Mouse (Mus musculus) spleen, postnatal 4 days (tissue): ENCODE results near the gene Ntng2.

Source experiments
- DNase-seq, 2 experiments: peaks; one replicate each; pipeline ENCODE4 v3.0.0; 2022; ENCODE audit warnings: low spot score in 2 of 2

The Ntng2 gene

DNA sequence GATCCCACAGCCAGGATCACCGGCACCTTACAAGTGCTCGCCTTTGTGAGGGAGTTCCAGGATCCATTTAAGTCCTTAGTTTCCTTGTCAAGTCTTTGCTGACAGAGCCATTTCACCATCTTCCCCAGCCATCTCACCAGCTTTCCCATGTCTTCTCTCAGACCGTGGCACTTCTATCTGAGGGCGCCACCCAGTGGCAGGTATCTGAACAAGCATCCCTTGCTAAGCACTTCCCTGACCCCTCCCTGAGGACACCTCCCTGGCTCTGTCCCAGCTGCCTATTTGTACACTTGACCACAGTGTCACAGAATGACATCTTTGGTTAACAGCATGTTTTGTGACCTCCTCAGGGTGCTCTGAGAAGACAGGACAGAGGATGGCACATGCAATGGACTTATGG, 15.2 kb downstream of the Ntng2 start:
- DNase-seq = peak; percentile 39 to 74

DNA sequence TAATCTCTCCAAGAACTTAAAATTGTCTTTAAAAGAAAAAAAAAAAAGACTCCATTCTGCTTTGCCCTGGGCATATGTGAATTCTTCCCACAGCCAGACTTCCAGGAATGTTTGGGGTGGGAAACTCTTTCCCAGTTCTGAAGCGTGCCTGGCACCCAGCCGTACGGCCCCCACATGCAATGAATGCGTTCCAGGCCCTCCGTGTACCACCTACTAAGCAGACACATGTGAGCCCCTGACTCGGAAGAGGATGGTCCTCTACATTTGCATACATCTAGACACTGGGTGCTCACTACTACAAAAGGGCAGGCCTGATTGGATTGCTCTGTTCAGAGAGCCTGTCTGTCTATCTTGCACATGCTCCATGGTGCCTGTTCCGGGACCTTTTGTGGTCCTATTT, 17.0 kb downstream of the Ntng2 start:
- no peak for DNase-seq

DNA sequence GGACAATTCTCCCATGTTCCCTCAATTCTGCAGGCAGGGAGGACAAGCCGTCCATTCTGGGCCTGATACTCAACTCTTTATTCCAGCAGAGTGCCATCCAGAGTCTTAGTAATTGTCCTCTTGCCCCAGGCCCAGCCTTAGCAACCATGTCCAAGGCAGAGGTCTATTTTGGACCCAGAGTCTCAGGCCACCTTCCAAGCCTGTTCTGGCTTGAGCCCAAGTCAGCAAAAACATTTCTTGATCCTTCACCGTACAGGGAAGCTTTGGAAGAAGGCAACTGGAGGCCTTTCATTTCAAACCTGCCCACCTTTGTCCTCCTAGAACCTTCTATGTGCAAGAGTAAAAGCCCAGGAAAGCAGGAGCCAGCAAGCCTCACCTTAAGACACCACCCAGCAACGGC, 17.8 kb downstream of the Ntng2 start:
- no peak for DNase-seq

DNA sequence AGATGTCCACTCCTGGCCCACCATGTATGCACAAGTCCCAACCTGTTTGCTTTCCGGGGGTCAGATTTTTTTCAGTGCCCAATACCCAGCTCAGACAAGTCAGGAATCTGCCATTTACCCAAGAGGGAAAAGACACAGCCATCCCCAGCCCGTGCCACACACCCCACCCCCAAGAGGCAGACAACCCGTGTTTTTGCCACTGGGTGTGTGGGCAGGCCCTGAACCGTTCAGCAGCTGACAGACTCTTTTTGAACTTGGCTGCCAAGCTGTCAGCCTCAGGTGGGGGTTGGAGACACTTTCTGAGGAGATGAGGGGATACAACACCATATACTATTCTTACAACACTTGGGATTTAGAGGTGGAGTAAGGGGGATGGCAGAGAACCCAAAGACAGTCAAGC, 18.8 kb downstream of the Ntng2 start:
- DNase-seq = no peak

DNA sequence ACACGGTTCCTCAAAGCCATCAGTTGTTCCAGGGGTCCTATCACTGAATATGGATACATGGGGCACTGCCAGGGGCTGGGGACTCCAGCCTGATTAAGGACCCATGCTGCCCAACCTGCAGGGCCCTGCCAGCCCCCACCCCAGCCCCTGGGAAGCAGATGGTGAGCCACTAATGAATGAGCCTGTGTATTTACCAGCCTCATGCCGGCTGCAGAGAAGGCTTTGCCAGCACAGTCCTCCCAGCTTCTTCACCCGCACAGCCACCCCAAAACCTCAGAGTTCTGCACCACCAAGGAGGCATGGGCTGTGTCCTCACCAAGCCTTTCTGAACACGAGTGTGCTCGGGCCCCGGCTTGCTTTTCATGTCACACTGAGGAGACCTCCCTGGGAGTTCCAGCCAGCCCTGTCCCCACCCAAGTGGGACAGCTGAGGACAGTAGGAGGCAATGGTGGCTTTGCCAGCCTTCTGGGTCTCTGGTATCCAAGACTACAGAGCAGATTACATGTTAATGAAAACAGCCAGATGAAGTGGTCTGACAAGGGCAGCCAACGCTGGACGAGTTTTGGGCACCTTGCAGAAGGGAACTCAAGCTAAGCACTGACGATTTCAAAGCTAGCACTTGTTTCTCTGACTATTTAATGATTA, 22.5 kb downstream of the Ntng2 start:
- no peak for DNase-seq

DNA sequence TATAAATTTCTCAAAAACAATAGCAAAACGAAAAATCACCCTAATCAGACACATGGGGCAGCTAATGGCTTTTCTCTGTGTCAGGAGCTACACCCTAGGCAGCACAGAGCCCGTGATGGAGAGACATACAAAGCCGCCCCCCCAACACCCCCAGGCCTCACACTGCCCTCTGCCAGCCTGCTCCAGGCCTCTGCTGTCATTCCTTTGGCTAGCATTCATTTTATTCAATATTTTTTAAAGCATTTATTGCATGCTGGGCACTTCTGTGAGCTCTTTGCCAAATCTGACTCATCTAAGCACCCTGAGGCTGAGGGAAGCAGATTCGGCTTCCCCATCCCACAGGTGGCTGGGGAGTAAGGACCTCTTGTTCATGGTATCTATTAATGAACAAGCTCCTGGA, 26.1 kb downstream of the Ntng2 start:
- no peak for DNase-seq

DNA sequence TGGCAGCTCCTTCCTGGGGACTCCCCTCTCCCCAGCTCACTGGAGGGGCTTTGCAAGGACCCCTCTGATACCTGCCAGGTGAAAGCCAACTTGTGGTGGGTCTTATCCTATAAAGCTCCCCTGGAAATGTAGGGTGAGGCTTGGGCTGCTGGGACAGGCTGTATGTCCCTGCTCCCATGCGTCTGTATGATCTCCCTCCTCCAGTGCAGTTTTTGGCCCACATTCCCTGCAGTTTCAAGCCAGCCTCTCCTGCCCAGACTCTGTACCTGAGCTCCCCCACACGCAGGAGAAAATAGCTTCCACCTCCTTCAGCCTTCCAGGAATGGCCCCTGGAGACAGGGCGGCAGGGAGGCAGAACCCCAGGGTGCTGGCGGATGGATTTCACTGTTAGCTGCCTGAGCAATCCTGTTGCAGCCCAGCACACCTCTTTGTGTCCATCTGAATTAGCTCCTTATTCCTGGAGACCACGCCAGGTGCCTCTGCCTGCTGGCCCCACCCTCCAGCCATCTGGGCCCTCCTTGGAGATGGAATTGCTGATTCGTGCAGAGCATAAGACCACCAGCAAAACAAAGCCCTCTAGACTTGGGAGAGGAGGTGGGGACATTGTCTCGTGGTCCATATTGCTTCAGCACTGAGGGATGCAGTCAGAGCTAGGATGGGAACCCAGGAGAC, 29.1 kb downstream of the Ntng2 start:
- DNase-seq = no peak

DNA sequence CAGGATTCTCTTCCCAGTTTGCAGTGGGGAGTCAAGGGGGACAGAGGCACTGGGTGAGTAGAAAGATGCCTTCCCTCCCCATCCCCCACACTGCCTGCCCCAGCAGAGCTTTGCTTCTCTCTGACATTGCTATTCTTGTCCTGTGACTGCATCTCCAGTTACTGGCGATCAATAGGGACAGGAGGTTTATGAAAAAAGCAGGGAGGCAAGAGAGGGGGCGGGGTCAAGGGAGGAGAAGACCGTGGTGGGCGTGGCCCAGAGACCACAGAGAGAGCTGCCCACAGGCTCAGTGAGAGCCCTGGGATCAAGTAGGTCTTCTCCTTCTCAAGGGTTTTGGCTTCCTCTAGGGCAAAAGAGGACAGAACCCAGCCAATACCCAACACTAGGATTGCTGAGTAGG, 30.5 kb downstream of the Ntng2 start:
- no peak for DNase-seq

DNA sequence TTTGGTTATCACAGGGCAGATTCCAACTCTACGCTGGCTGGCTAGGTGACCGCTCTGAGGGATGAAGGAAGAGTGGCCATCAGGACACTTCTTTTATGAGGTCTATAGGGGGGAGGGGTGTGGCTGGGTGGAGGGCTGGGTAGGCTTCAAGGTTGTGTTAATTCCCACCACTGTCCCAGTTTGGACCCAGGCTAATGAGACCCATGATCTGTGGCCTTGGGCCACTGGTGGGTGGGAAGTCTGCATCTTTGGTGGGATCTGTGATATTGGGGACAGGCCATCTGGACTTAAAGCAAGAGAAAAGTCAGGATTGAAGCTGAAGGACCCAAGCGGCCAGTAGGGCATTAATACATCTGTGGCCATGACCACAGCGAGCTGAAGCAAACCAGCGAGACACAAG, 34.0 kb downstream of the Ntng2 start:
- no peak for DNase-seq

DNA sequence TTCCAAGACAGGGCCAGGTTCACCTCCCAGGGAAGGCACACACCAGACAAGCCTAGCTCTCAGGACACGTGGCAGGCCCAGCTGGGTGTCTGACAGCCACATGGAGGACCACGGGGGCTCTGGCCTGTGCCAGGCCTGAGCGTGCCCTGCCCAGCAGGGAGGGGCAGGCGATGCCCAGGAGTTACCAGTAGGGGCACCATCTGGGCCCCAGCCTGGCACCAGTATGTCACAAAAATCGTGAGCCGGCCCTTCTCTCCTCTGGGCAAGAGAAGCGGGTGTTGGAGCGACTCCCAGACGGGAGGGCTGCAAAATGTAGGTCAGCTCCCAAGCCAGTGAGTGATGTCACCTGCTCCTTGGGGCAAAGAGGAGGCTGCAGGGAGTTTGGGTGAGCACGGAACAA, 34.9 kb downstream of the Ntng2 start:
- no peak for DNase-seq

DNA sequence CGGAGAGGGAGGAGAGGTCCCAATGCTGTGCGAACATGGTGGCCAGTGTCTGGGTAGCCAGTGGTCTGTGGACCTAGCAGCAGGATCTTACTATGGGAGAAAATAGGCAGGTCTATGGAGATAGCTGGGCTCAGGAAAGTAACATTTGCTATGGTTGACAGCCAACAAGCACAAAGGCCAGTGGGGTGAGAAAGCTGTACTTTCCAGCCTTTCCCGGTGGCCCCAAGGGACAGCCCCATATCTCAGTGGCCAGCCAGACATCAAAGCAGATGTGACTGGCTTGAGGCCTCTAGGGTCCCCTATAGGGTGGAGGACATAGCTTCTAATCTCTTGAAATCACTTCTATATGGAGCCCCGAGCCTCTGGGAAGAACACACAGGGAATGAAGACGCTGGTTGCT, 35.8 kb downstream of the Ntng2 start:
- no peak for DNase-seq

DNA sequence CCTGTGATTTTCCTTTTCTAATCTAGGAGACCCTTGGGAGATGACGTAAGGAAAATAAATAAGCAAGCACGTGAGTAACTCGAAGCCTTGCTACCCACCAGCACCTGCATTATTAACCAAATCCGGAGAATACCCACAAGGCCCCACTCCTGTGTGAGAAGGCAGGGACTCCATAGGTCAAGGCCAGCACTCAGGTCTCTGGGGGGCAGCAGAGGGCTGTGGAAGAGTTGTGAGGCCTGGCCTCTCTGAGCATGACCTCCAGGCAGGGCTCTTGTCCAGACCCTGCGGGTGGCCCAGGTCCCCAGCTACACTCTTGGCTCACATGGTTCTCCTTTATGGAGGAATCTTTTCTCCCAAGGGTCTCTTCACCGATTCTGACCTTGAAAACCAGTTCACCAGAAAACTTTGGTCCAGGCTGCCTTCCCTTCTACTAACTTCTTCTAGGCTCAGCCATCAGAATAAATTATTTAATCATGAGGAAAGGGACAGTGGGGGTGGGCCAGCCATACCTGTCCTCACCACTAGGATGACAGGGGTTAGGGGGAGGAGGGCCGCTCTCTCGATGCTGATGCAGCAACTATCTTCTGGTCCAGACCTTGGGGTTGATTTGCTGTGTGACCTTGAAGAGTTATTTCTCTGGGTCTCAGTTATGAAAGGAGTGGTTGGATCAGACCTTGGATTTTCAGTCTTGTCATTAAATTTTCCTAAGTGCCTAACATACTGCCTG, 36.4 kb downstream of the Ntng2 start:
- no peak for DNase-seq

DNA sequence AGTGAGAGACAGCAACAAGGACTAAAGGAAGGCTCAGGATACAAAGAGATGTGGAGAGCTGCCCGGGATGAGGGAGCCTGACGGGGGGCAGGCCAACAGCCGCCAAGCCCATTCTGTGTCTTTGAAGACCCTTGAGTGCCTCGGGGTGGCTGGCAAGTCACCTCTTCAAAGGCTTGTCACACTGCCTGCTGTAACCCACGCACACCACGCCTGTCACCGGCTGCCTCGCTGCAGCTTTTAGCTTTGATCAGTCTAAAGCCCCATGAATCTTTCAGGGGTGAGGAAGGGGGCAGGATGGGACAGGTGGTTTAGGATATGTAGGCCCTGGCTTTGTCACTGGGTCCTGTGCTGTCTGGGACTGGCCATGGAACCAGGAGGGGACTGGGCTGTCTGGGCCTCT, 46.6 kb downstream of the Ntng2 start:
- DNase-seq = no peak

DNA sequence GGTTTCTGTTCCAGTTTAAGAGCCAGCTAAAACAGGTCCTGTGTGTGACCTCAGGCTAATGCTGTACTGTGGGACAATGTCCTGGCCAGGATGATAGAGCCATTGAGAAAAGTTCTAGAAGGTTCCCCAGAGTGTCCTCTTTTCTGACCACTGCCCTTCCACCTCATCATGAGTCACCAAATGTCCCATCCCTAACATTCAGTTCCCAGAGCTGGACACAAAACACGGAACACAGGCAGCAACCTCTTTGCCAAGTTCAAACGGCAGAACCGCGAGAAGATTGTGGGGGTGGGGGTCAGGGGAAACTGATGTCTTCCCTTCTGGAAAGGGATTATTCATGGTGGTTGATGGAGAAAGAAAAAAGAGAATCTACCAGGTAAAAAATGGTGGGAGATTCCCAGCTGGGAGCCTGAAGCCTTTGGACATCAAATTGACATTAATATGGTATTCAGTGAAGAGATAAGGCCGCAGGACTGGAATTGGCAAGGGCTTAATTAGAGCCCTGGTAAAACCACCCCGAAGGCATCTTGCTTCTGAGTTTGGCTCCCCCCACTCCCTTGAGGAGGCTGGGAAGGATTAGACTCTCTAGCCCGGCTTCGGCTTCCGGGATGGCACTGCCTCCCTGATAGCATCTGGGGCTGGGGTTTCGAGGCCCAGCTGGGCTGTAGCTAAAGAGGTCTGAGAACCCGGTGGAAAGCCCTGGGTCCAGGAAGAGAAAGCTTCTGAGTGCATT, 51.4 kb downstream of the Ntng2 start:
- no peak for DNase-seq

DNA sequence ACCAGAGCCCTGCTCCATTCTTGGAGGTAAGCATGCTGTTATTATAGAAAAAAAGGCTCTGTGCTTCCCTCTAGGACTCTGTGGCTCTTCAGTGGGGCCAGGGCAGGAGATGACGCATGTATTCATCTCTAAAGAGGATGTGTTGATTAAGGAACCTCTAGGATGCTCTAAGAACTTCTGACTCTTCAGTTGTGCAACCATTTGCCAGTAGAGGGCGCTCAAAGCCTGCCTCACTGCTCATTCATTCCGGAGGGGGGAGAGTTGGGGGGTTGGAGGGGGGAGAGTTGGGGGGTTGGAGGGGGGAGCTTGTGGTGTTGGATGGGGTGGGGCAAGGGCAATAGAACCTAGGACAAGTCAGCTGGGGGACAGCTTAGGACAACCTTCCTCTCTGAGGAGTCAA, 52.9 kb downstream of the Ntng2 start:
- no peak for DNase-seq

DNA sequence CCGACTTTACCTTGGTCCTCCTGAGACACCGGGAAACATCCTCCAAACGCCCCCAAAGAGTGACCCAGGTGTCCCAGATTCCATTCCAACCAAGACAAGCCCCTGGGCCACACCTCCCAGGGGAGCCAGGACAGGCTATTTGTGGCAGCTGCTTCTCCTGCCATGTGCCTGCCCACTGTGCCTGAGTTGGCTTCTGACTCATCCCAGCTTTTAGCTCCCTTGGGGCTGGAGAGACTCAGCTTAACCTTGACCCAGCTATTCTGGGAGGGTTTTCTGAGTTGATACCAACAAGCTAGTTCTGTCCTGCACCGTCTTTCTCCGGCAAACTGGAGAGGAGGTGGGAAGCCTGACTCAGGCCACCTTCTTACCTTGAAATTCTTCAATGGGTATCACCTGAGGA, 54.4 kb downstream of the Ntng2 start:
- DNase-seq = no peak

DNA sequence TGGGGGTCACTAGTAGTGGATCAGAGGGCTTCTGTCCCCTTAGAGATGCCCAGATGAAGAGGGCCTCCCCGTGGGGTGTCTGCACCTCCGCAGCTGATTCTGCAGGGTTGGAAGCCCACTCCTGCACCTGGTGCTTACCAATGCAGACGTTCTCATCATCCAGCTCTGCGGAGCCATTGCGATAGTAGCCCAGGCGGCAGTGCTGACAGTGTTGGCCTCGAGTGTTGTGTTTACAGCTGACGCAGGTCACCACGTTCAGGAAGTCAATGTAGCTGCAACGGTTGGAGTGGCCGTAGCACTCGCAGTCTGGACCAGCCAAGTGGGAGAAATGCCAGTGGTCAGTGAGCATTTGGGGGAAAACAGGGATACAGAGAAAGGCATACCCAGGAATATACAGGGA, 56.0 kb downstream of the Ntng2 start:
- DNase-seq = no peak

DNA sequence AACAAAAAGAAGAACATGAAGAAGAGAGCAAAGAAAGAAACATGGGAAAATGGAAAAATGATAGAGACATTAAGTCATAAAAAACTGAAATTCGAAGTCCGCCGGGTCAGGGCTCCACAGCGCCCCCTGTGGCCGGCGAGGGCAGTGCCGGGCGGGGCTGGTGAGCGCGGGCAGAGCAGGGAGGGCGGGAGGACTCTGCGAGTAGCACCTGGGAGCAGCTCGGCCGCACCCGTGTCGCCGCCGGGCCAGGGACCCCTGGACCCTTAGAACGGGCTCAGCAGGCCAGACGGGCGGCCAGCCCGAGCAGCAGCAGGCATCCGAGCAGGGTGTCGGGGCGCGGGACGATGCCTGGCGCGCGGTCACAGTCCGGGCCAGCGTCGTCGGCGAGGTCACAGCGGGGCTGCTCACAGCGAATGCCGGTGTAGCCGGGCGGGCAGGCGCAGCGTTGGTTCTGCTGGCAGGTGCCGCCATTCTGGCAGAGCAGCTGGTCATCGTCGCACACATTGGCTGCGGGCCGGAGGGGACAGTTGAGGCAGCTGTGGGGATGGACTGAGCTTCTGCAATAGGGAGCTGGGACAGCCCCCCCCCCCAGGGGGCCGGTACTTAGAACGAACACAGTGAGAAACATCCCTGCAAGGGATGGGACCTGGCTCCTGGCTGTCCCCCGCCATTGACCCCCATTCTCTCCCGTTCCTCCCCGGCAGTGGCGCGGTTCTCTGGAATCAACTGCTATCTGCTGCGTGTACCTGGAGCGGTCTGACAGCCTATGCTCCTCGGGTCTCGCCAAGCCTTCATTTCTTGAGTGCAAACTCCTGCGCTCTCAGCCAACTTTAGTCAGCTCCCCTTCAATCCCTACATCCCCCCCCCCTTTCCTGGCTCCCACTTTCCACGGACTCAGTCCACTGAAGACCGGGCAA, 58.0 kb downstream of the Ntng2 start:
- peak; percentile 78 to 94 for DNase-seq

DNA sequence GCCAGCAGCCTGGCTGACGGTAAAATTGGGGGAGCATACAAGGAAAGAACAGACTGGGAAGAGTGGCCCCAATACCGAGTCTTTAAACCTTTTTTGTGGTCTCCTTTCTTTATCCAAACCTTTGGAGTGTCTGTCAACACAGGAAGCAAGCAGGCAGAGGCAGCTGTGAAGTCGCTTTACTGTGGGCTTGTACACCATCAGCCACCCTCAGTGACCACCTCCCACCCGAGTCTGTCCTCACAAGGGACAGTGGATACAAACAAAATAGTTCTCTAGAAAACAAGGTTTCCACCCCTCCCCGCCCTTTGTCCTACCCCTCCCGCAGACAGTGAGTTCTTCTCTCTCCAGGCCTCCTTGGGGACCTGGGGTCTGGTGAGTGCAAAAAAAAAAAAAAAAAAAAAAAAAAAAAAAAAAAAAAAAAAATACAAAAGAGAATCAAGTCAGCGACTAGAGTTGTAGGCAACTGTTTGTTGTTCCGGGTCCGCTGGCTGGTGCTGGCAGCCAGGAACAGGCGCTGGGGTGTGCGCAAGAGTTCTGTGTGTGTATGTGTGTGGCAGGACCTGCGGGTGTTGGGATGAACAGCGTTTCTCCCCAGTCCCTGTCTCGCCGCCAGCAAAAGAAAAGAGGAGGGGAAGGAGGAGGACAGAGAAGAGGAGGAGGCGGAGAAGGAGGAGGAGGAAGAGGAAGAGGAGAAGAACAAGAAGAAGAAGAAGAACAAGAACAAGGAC, 58.8 kb downstream of the Ntng2 start:
- DNase-seq = no peak

DNA sequence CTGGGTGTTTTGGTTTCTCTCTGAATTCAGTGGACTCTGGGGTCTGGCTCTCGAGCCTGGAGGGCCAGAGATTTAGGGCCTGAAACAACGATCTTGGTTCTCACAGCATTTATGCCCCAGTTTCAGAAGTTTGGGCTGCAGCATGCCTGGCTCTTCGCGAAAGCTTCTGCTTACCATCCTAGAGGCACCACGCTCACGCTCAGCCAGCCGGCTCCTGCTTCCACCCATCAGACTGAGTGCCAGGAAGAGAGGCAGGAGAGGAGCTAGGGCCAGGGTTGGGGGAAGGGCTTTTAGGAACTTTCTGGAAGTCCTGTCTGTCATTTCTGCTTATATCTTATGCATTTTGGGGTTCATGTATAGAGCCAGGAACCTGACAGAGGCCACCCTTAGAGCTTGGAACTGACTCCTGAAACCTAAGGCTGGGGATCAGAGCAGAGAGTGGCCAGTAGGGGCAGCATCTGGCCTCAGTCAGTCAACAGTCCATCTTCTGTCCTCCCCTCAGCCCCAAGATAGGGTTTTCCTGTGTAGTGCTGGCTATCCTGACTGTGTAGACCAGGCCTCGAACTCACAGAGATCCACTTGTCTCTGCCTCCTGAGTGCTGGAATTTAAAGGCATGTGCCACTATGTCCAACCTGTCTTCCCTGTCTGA, 60.1 kb downstream of the Ntng2 start:
- no peak for DNase-seq
